Mouse (Mus musculus) thymus, adult 2 months (tissue): ENCODE data around the gene Ryr2.

Experiments
- CTCF ChIP-seq: fragments of 200-500 bp; IDR thresholded peaks from 2 replicates; pipeline ENCODE4 v1.5.1; 2012; ENCODE audit warnings: mild to moderate bottlenecking, control low read depth, low read length, moderate library complexity, borderline replicate concordance; ENCODE audit not compliant: control insufficient read depth, poor library complexity, insufficient read depth; ENCODE audit errors: extremely low read depth
- POLR2A ChIP-seq: fragments of 200-500 bp; IDR thresholded peaks from 2 replicates; pipeline ENCODE4 v1.6.1; 2012; ENCODE audit warnings: mild to moderate bottlenecking, low read length, control low read depth, moderate library complexity; ENCODE audit not compliant: control insufficient read depth, poor library complexity, insufficient read depth; ENCODE audit errors: extremely low read depth

DNA sequence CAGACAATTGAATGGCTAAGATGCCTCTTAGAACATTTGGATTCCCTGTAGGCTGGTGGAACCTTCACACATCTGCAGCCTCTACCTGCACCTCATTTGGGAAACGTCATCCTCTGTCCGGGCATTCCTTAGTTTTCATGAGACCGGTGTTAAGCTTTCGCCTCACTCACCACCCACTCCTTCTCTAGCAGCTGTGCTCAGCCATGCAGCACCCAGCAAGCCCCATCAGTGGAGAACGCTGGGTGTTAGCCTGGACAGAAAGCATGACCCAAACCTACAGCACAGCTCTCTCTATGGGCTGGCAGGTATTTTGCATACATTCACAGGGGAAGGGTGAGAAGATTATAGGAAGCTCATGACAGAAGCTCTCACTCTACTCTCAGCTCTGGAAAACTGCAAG lies 36.6 kb upstream of the Ryr2 start:
- TF ChIP-seq POLR2A (no peak), CTCF (no peak)
